Mouse (Mus musculus) midbrain, embryonic 13.5 days (tissue): ENCODE results near the gene Phlpp2. TPM values are rescaled to one million over a fixed set of nuclear protein-coding genes. Genes with fewer than 3 reads are reported as not detected.
"Not testable (repeated sequence)": the region's sequence is repeated elsewhere in the genome, so short reads cannot be mapped to it uniquely, and the experiment has no call there.

ENCODE experiments used
- ATAC-seq: fragments of 200-750 bp; cut with Nextera tagmentation; 2 replicates; pipeline ENCODE4 v1.8.0; 2017; ENCODE audit warnings: mild to moderate bottlenecking, moderate TSS enrichment, moderate library complexity
- H3K27ac ChIP-seq: fragments of 300-500 bp; sonication (generic); 2 replicates; pipeline ENCODE4 v1.5.1; 2015; ENCODE audit warnings: inconsistent platforms, mild to moderate bottlenecking, moderate library complexity
- H3K27me3 ChIP-seq: fragments of 300-500 bp; sonication (generic); 2 replicates; pipeline ENCODE4 v1.6.1; 2015; ENCODE audit warnings: mild to moderate bottlenecking, inconsistent platforms
- H3K36me3 ChIP-seq: fragments of 300-500 bp; sonication (generic); 2 replicates; pipeline ENCODE4 v1.6.1; 2015; ENCODE audit warnings: mild to moderate bottlenecking, inconsistent platforms
- H3K4me1 ChIP-seq: fragments of 300-500 bp; sonication (generic); replicated peaks from 2 replicates; pipeline ENCODE4 v1.6.1; 2015; ENCODE audit warnings: inconsistent platforms
- H3K4me2 ChIP-seq: fragments of 300-500 bp; sonication (generic); replicated peaks from 2 replicates; pipeline ENCODE4 v1.6.1; 2015; ENCODE audit warnings: moderate library complexity, mild to moderate bottlenecking, inconsistent platforms
- H3K4me3 ChIP-seq: fragments of 300-500 bp; sonication (generic); replicated peaks from 2 replicates; pipeline ENCODE4 v1.5.1; 2015; ENCODE audit warnings: mild to moderate bottlenecking, inconsistent platforms
- H3K9ac ChIP-seq: fragments of 300-500 bp; sonication (generic); replicated peaks from 2 replicates; pipeline ENCODE4 v1.6.1; 2015; ENCODE audit warnings: mild to moderate bottlenecking, inconsistent platforms
- H3K9me3 ChIP-seq: fragments of 300-500 bp; sonication (generic); 2 replicates; pipeline ENCODE4 v1.6.1; 2016; ENCODE audit warnings: mild to moderate bottlenecking, inconsistent platforms
- WGBS: fragments of 180-500 bp; shearing (Covaris S2); methylation state at CpG from one replicate; pipeline ENCODE4 v1.1.7; 2015; 5-methylcytosine and 5-hydroxymethylcytosine counted together
- polyA plus RNA-seq: library from polyadenylated mRNA; unstranded; fragments of >200 nt; fragmentation: Nextera tagmentation; extraction: Ambion mirVana; gene quantifications from 2 replicates; pipeline ENCODE4 v1.2.1, GENCODE M21; 2015

Gene Phlpp2
- polyA plus RNA-seq, 1 experiment from 2014 or later = 3.9 TPM

DNA sequence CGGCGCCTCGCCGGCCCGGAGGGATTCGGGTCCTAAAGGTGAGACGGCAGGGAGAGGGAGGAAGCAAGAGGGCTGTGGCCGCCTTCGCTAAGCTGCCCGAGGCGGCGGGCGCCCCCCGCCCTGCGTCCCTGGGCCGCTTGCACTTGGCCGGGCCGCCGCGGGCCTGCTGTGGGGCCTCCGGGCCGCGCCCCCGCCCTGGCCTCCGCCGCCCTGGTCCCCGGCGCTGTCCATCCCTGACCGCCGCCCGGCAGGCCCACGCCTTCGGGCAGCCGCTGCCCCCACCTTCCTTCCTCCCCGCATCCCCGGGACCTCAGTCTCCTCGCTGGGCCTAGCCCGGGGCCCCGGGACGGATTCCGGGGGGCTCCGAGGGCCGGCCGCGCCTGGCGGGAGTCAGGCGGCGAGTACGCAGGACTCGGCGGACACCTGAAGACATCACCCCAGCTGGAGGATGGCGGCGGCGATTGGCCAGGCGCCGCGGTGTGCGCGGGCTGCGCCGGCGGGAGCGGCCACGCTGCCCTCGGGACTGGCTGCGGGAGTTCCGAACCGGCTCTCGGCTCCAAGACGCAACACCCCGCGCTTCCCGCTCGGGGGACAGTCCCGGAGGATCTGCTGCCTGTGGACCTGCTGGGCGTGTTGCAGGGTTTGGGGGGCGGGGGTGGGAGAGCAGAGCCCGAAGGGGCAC is 479 bp downstream of the Phlpp2 start:
- no peaks in the 10 kb centered on the region for H3K27me3 ChIP-seq
- peak overlapping the region; percentile 90 for H3K4me2 ChIP-seq
- H3K4me3 ChIP-seq = peak overlapping the region; percentile 91
- H3K27ac ChIP-seq = peak overlapping the region; percentile 90
- H3K9ac ChIP-seq = peak overlapping the region; percentile 94
- WGBS = under 1% methylated on average over 59 of the region's 78 CpGs
- no peaks in the 10 kb centered on the region for H3K9me3 ChIP-seq
- H3K36me3 ChIP-seq = peaks cover 6% of the 10 kb centered on the region; the same call in 1 of the 2 replicates
- peaks cover 24% of the 10 kb centered on the region for H3K4me1 ChIP-seq
- peak; percentile 90 for ATAC-seq

DNA sequence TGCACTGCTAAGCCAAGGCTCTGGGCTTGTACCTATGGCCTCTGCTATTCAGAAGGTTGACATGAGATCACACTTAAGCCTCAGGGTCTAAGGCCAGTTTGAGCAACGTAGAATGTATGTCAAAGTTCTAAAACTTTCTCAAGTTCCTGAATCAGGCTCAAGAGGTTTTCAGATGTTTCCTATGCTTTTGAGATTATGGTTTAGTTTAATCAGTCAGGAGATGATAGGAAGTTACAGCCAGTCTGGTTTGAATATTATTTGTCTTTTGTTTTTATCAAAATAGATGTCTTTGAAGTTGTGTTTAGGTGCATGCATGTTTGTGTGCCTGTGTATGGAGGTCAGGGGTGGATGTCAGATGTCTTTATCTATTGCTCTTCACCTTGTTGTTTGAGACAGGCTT is 2.7 kb downstream of the Phlpp2 start:
- Histone ChIP-seq H3K9ac (no peak overlapping the region), H3K9me3 (no peaks in the 10 kb centered on the region), H3K4me2 (no peak overlapping the region), H3K4me3 (no peak overlapping the region), H3K27me3 (no peaks in the 10 kb centered on the region), H3K27ac (no peak overlapping the region), H3K36me3 (peaks cover 6% of the 10 kb centered on the region; the same call in 1 of the 2 replicates), H3K4me1 (peaks cover 24% of the 10 kb centered on the region)
- no peak for ATAC-seq
- WGBS = 90% methylated on average over 1 of the region's 1 CpGs

DNA sequence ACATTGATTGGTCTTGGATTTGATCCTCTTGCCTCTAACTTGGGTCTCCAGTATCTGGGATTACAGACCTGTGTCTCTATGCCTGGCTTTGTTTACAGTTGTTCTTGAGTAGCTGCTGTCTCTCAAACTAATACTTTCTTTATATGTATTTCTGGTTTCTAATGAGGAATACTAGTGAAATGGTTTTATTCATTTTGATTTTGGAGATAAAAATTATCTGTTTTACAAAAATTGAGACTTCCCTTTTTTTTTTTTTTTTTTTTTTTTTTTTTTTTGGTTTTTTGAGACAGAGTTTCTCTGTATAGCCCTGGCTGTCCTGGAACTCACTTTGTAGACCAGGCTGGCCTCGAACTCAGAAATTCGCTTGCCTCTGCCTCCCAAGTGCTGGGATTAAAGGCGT is 5.5 kb downstream of the Phlpp2 start:
- peaks cover 21% of the 10 kb centered on the region for H3K4me1 ChIP-seq
- 97% methylated on average over 3 of the region's 3 CpGs for WGBS
- not testable (repeated sequence) for H3K27ac ChIP-seq, H3K9ac ChIP-seq, H3K4me3 ChIP-seq, ATAC-seq, H3K9me3 ChIP-seq, H3K27me3 ChIP-seq, H3K4me2 ChIP-seq
- H3K36me3 ChIP-seq = peaks cover 17% of the 10 kb centered on the region

DNA sequence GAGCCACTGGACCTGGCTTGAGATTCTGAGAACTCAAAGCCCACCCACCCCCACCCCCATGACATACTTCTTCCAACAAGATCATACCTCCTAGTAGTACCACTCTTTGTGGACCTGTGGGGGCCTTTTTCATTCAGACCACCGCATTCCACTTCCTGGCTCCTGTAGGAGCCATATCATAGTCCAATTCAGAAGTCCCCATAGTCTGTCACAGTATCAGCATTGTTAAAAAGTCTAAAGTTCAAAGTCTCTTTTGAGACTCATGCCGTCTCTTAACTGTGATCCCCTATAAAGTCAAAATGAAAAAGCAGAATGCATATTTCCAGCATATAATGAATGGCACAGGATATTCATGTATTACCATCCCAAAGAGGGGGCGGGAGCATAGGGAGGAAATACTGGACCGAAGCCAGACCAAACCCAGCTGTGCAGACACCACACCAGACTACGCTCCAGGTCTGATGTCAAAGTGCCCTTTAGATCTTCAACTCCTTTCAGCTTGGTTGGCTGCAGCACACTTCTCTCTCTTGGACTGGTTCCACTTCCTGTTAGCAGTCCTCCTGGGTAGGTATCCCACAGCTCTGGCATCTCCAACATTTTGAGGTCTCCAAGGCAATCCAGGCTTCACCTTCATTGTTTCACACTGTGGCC is 11.8 kb downstream of the Phlpp2 start:
- Histone ChIP-seq H3K27ac (no peak overlapping the region), H3K4me3 (no peak overlapping the region), H3K9me3 (no peaks in the 10 kb centered on the region), H3K27me3 (no peaks in the 10 kb centered on the region), H3K4me2 (no peak overlapping the region), H3K36me3 (peaks cover 34% of the 10 kb centered on the region), H3K4me1 (no peaks in the 10 kb centered on the region), H3K9ac (no peak overlapping the region)
- ATAC-seq = no peak
- 92% methylated on average over 5 of the region's 5 CpGs for WGBS

DNA sequence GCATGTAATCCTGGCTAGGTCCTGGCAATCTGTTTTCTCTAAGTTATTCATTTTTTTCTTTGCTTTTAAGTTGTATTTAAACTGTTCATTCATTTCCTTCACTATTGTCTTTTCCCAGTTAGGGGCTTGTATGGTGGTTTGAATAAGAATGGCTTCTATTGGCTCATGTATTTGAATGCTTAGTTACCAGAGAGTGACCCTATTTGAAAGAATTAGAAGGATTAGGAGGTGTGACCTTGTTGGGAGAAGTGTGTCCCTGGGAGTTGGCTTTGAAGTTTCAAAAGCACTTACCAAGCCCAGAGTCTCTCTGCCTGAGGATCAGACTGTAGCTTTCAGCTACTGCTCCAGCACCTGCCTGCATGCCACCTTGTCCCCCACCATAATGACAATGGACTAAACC is 17.0 kb downstream of the Phlpp2 start:
- Histone ChIP-seq H3K27ac (no peak overlapping the region), H3K9me3 (no peaks in the 10 kb centered on the region), H3K4me3 (no peak overlapping the region), H3K4me2 (no peak overlapping the region), H3K27me3 (no peaks in the 10 kb centered on the region), H3K9ac (no peak overlapping the region), H3K36me3 (peaks cover 33% of the 10 kb centered on the region), H3K4me1 (no peaks in the 10 kb centered on the region)
- ATAC-seq = no peak

DNA sequence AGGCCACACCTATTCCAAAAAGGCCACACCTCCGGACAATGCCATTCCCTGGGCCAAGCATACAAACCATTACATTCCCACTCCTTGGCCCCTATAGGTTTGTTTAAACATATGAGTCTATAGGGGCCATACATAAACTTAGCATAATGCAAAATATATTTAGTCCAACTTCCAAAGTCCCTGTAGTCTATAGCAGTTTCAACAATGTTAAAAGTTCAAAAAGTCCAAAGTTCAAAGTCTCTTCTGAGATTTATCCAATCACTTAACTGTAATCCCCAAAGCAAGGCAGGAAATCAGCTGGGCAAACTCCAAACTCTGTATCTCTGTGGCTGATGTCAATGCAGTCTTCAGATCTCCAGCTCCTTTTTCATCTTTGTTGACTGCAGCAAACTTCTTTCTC is 20.9 kb downstream of the Phlpp2 start:
- WGBS = 100% methylated on average over 1 of the region's 1 CpGs
- H3K27me3 ChIP-seq = no peaks in the 10 kb centered on the region
- H3K9me3 ChIP-seq = no peaks in the 10 kb centered on the region
- no peaks in the 10 kb centered on the region for H3K4me1 ChIP-seq
- no peak overlapping the region for H3K4me3 ChIP-seq
- no peak for ATAC-seq
- H3K9ac ChIP-seq = no peak overlapping the region
- H3K36me3 ChIP-seq = peaks cover 34% of the 10 kb centered on the region
- H3K4me2 ChIP-seq = no peak overlapping the region
- H3K27ac ChIP-seq = no peak overlapping the region

DNA sequence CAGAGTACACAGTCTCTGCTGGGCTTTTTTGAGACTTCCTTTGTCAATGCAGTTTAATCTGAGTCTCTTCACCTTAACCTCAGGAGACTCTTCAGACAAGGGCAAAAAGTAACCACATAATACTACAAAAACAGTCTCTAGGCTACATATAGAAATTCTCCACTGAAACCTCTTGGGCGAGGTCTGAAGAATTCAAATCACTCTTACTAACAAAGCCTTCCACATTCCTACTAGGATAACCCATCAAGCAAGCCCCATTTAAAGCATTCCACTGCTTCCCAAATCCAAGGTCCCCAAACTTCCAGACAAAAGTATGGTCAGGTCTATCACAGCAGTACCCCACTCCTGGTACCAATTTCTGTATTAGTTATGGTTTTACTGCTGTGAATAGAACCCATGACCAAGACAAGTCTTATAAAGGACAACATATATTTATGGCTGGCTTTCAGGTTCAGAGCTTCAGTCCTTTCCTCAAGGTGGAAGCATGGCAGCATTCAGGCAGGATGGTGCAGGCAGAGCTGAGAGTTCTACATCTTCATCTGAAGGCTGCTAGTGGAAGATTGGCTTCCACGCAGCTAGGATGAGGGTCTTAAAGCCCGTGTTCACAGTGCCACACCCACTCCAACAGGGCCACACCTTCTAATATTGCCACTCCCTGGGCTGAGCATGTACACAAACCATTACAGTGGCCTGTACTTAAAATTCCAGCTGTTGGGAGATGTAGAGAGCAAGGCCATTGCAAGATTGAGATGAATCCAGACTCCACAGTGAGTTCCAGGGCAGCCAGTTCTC is 22.6 kb downstream of the Phlpp2 start:
- Histone ChIP-seq H3K9ac (no peak overlapping the region), H3K9me3 (no peaks in the 10 kb centered on the region), H3K27ac (no peak overlapping the region), H3K27me3 (no peaks in the 10 kb centered on the region), H3K4me2 (no peak overlapping the region), H3K4me3 (no peak overlapping the region), H3K36me3 (peaks cover 36% of the 10 kb centered on the region), H3K4me1 (no peaks in the 10 kb centered on the region)
- no peak for ATAC-seq
- over 99% methylated on average over 3 of the region's 3 CpGs for WGBS

DNA sequence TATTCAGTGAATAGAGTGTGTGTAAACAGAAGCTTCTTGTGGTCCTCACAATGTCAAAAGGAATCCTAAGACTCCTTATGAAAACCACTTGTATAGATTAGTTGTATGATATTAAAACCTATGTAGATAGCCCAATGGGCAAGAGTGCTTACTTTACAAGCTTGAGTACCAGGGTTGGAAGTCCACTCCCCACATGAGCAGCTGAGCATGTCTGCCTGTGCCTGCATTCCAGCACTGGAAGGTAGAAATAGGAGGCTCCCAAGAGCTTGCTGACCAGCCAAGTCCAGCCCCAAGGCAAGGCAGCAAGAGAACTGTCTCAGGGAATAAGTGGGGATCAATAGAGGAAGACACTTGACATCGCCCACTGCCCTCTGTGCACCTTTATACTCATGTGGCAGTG is 26.3 kb downstream of the Phlpp2 start:
- Histone ChIP-seq H3K27me3 (no peaks in the 10 kb centered on the region), H3K4me2 (no peak overlapping the region), H3K9me3 (no peaks in the 10 kb centered on the region), H3K27ac (no peak overlapping the region), H3K9ac (no peak overlapping the region), H3K4me1 (no peaks in the 10 kb centered on the region), H3K36me3 (peaks cover 27% of the 10 kb centered on the region), H3K4me3 (no peak overlapping the region)
- 100% methylated on average over 1 of the region's 1 CpGs for WGBS
- ATAC-seq = no peak

DNA sequence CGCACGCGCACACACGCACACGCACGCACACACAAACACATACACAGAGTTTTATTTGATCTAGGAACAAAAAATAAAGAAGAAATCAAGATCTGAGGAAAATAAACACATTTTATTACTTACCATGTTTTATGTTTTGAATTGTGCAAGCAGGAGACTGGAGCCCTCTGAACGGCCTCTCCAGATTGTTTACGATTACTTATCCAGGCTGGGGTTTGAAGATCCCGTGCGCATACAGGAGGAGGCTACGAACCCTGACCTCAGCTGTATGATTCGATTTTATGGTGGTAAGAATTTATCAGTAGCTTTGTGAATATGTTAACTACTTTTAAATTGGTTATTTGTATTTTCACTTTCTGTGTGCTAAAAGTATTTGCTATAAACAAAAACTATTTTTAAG is 27.0 kb downstream of the Phlpp2 start:
- Histone ChIP-seq H3K27ac (no peak overlapping the region), H3K4me1 (no peaks in the 10 kb centered on the region), H3K4me2 (no peak overlapping the region), H3K9me3 (no peaks in the 10 kb centered on the region), H3K9ac (no peak overlapping the region), H3K27me3 (no peaks in the 10 kb centered on the region), H3K4me3 (no peak overlapping the region), H3K36me3 (peaks cover 20% of the 10 kb centered on the region)
- no peak for ATAC-seq
- WGBS = 94% methylated on average over 12 of the region's 12 CpGs

DNA sequence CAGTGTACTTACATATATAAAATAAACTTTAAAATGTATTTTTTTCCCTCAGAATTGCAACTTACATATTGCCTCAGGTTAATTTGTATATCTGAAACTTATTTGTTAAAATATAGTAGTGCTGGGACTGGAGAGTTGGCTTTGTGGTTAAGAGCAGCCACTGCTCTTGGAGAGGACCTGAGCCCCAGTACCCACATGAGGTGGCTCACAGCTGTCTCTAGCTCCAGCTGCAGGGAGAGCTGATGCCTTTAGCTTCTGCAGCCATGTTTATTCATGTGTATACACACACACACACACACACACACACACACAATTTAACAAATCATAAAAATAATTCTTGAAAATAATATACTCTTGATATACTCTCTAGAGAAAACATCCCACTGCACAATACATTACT is 34.0 kb downstream of the Phlpp2 start:
- H3K4me2 ChIP-seq = no peak overlapping the region
- no peak overlapping the region for H3K4me3 ChIP-seq
- no peak overlapping the region for H3K9ac ChIP-seq
- no peaks in the 10 kb centered on the region for H3K27me3 ChIP-seq
- H3K36me3 ChIP-seq = peaks cover 11% of the 10 kb centered on the region
- ATAC-seq = no peak
- no peak overlapping the region for H3K27ac ChIP-seq
- H3K4me1 ChIP-seq = no peaks in the 10 kb centered on the region
- no peaks in the 10 kb centered on the region for H3K9me3 ChIP-seq

DNA sequence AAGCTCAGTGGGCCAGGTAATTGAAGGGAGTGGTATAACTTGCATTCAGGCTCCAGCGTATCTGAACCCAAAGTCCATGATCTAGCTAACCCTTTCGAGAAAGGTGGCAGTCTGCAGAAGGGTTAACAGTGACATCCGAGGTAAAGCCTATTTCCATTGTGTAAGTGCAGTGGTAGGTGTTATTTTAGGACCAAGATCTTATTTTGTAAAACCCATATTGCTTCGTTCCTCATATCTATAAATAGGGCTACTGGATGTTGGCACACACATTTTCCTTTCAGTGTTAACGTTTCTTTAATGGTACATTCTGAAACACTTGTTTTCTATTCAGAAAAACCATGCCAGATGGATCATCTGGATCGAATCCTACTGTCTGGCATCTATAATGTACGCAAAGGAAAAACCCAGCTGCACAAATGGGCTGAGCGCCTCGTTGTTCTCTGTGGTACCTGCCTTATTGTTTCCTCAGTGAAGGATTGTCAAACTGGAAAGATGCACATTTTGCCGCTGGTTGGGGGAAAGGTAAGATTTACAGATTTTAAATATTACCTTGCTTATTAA is 35.6 kb downstream of the Phlpp2 start:
- no peak overlapping the region for H3K4me2 ChIP-seq
- H3K36me3 ChIP-seq = peaks cover 21% of the 10 kb centered on the region
- 91% methylated on average over 10 of the region's 10 CpGs for WGBS
- H3K4me1 ChIP-seq = no peaks in the 10 kb centered on the region
- no peak for ATAC-seq
- no peaks in the 10 kb centered on the region for H3K27me3 ChIP-seq
- no peak overlapping the region for H3K9ac ChIP-seq
- no peaks in the 10 kb centered on the region for H3K9me3 ChIP-seq
- no peak overlapping the region for H3K4me3 ChIP-seq
- H3K27ac ChIP-seq = no peak overlapping the region
